Mouse (Mus musculus): ENCODE measurements around the gene Atp2a2. TPM values are rescaled to one million over a fixed set of nuclear protein-coding genes. Genes with fewer than 3 reads are reported as not detected.

Atp2a2 gene
- total RNA-seq (2023) = 53.1 and 73.8 TPM in 2 replicates

GRCm38 (mm10) chr5:122502077-122502941 is at the start of gene Atp2a2:
Atp2a2 (minus strand) TSS chr5:122502225.

GRCm38 (mm10) chr5:122421271-122422068 is 80.6 kb downstream of the Atp2a2 start, which contains the start of gene Anapc7:
Anapc7 (plus strand) TSS chr5:122421693.

Other genes starting within 250 kb of the Atp2a2 start
- gene Tctn1, start 237.8 kb downstream of the Atp2a2 start, total RNA-seq (2023) = 7.6 TPM in 2 replicates
- gene Pptc7, start 217.9 kb downstream of the Atp2a2 start, total RNA-seq (2023) = 11.2 and 14.2 TPM in 2 replicates
- gene Rad9b, start 148.0 kb downstream of the Atp2a2 start, total RNA-seq (2023) = 0.29 TPM in 1 of 2 replicates, not detected in the other
- 52.9 and 57.5 TPM in 2 replicates for gene Vps29, start 147.9 kb downstream of the Atp2a2 start, total RNA-seq (2023)
- gene Gpn3, start 130.3 kb downstream of the Atp2a2 start, total RNA-seq (2023) = 8.2 and 11.1 TPM in 2 replicates
- 4.4 and 5.3 TPM in 2 replicates for gene Fam216a, start 129.9 kb downstream of the Atp2a2 start, total RNA-seq (2023)
- 581 and 726 TPM in 2 replicates for gene Arpc3, start 110.3 kb downstream of the Atp2a2 start, total RNA-seq (2023)
- gene Anapc7, start 80.5 kb downstream of the Atp2a2 start, total RNA-seq (2023) = 26.0 and 35.8 TPM in 2 replicates
- 0.77 and 2.8 TPM in 2 replicates for gene Ift81, start 112.3 kb upstream of the Atp2a2 start, total RNA-seq (2023)
- gene P2rx7, start 141.7 kb upstream of the Atp2a2 start, total RNA-seq (2023) = 10.3 and 13.7 TPM in 2 replicates
- 13.6 and 14.0 TPM in 2 replicates for gene P2rx4, start 205.3 kb upstream of the Atp2a2 start, total RNA-seq (2023)

Data from neutrophil, adult 65 days (primary cell).